Mouse (Mus musculus) CH12.LX (cell line): ENCODE measurements around the gene Caln1. TPM values are rescaled to one million over a fixed set of nuclear protein-coding genes. Genes with fewer than 3 reads are reported as not detected.
A peak's percentile ranks its signal among the peaks of the same experiment; 100 is the strongest.

ENCODE experiments used
- DNase-seq: peaks from one replicate; pipeline ENCODE4 v3.0.0-alpha.2; 2013; ENCODE audit errors: extremely low read depth
- H3K27ac ChIP-seq: 2 replicates; pipeline ENCODE4 v1.5.1; 2012; ENCODE audit warnings: low read depth, mild to moderate bottlenecking, control low read depth, moderate library complexity; ENCODE audit not compliant: insufficient read depth
- H3K27me3 ChIP-seq: replicated peaks from 2 replicates; pipeline ENCODE3; 2012; ENCODE audit warnings: inconsistent platforms
- H3K36me3 ChIP-seq, 2 experiments: replicated peaks in 1 of 2; 2 replicates each; pipeline versions ENCODE3 to v1.6.1; 2012; ENCODE audit warnings: inconsistent platforms in 1 of 2, low read length in 1 of 2, mild to moderate bottlenecking in 1 of 2, mixed read lengths in 1 of 2, moderate library complexity in 1 of 2; ENCODE audit not compliant: control insufficient read depth in 1 of 2, insufficient read depth in 1 of 2
- H3K4me1 ChIP-seq, 2 experiments: 2 replicates each; pipeline ENCODE4 v1.6.1; 2012; ENCODE audit warnings: inconsistent platforms in 1 of 2, moderate library complexity in 1 of 2; ENCODE audit not compliant: insufficient read depth in 2 of 2, control insufficient read depth in 1 of 2
- H3K4me2 ChIP-seq: 2 replicates; pipeline ENCODE4 v1.6.1; 2012; ENCODE audit warnings: low read depth, mild to moderate bottlenecking, control low read depth; ENCODE audit not compliant: poor library complexity, insufficient read depth, severe bottlenecking
- H3K4me3 ChIP-seq, 3 experiments: fragments of 150-350 bp in 1 of 3; sonication (generic) in 1 of 3; replicated peaks in 1 of 3; 2 replicates each; pipeline versions ENCODE3 to v1.5.1; 2011 to 2012; ENCODE audit warnings: low read depth in 2 of 3, low read length in 2 of 3, mild to moderate bottlenecking in 2 of 3, moderate library complexity in 2 of 3, control low read depth in 1 of 3, improper control_type of control experiment in 1 of 3, inconsistent platforms in 1 of 3, mixed read lengths in 1 of 3; ENCODE audit not compliant: poor library complexity in 1 of 3
- H3K79me2 ChIP-seq: replicated peaks from 2 replicates; pipeline ENCODE4 v1.6.1; 2012; ENCODE audit warnings: mild to moderate bottlenecking, moderate library complexity; ENCODE audit not compliant: control insufficient read depth, poor library complexity, insufficient read depth, severe bottlenecking; ENCODE audit errors: extremely low read depth
- H3K9ac ChIP-seq: 2 replicates; pipeline ENCODE4 v1.6.1; 2012; ENCODE audit warnings: low read depth, mild to moderate bottlenecking, control low read depth, moderate library complexity; ENCODE audit not compliant: insufficient read depth
- H3K9me3 ChIP-seq: replicated peaks from 2 replicates; pipeline ENCODE3; 2012; ENCODE audit warnings: low read length, inconsistent platforms, mixed read lengths
- CTCF ChIP-seq, 2 experiments: IDR thresholded peaks in 1 of 2; conservative IDR thresholded peaks in 1 of 2; 2 replicates each; pipeline ENCODE4 v1.5.1; 2011 to 2012; ENCODE audit warnings: low read depth in 2 of 2, low read length in 2 of 2, improper control_type of control experiment in 1 of 2, inconsistent platforms in 1 of 2, mild to moderate bottlenecking in 1 of 2, moderate library complexity in 1 of 2
- E2F4 ChIP-seq: IDR thresholded peaks from 2 replicates; pipeline ENCODE4 v1.6.1; 2011; ENCODE audit warnings: low read depth, low read length, improper control_type of control experiment; ENCODE audit not compliant: insufficient replicate concordance
- ELF1 ChIP-seq: IDR thresholded peaks from 2 replicates; pipeline ENCODE4 v1.6.1; 2014; ENCODE audit warnings: low read depth, mild to moderate bottlenecking, inconsistent platforms, low read length, improper control_type of control experiment
- ETS1 ChIP-seq: conservative IDR thresholded peaks from 2 replicates; pipeline ENCODE4 v1.6.1; 2012; ENCODE audit warnings: low read depth, mild to moderate bottlenecking, inconsistent platforms, low read length, improper control_type of control experiment, moderate library complexity
- JUND ChIP-seq: conservative IDR thresholded peaks from 2 replicates; pipeline ENCODE4 v1.6.1; 2011; ENCODE audit warnings: low read depth, low read length, improper control_type of control experiment
- KAT2A ChIP-seq: IDR thresholded peaks from 2 replicates; pipeline ENCODE4 v1.6.1; 2012; ENCODE audit warnings: low read length, improper control_type of control experiment, inconsistent platforms; ENCODE audit not compliant: insufficient replicate concordance
- NRF1 ChIP-seq: IDR thresholded peaks from 2 replicates; pipeline ENCODE4 v1.6.1; 2014; ENCODE audit warnings: low read depth, mild to moderate bottlenecking, inconsistent platforms, low read length, improper control_type of control experiment, moderate library complexity
- POLR2A ChIP-seq: IDR thresholded peaks from 2 replicates; pipeline ENCODE4 v1.6.1; 2011; ENCODE audit warnings: low read depth, mild to moderate bottlenecking, improper control_type of control experiment, low read length
- POLR2AphosphoS2 ChIP-seq: IDR thresholded peaks from 2 replicates; pipeline ENCODE4 v1.6.1; 2011; ENCODE audit warnings: low read depth, low read length, improper control_type of control experiment
- RAD21 ChIP-seq: IDR thresholded peaks from 2 replicates; pipeline ENCODE4 v1.6.1; 2011; ENCODE audit warnings: low read depth, mild to moderate bottlenecking, low read length, improper control_type of control experiment, moderate library complexity
- SIN3A ChIP-seq: IDR thresholded peaks from 2 replicates; pipeline ENCODE4 v1.6.1; 2012; ENCODE audit warnings: low read length, improper control_type of control experiment, inconsistent platforms
- SMC3 ChIP-seq: IDR thresholded peaks from 2 replicates; pipeline ENCODE4 v1.6.1; 2011; ENCODE audit warnings: low read depth, low read length, improper control_type of control experiment
- USF2 ChIP-seq: conservative IDR thresholded peaks from 2 replicates; pipeline ENCODE4 v1.6.1; 2011; ENCODE audit warnings: low read depth, low read length, improper control_type of control experiment
- ZC3H11A ChIP-seq: IDR thresholded peaks from 2 replicates; pipeline ENCODE4 v1.6.1; 2012; ENCODE audit warnings: low read depth, mild to moderate bottlenecking, inconsistent platforms, low read length, improper control_type of control experiment
- ZMIZ1 ChIP-seq: IDR thresholded peaks from 2 replicates; pipeline ENCODE4 v1.6.1; 2012; ENCODE audit warnings: low read depth, mild to moderate bottlenecking, inconsistent platforms, low read length, improper control_type of control experiment
- dilution Hi-C: fragments of 300-500 bp; cut with MboI; formaldehyde crosslinking; loops from 2 replicates; pipeline ENCODE4 v1.14.3; 2020; ENCODE audit warnings: low sequenced_read_pairs; ENCODE audit not compliant: extremely low pct_unique_long_range_greater_than_20kb, extremely low pct_ligation_motif_present
- in situ Hi-C: fragments of 300-500 bp; cut with MboI; formaldehyde crosslinking; loops from 3 replicates; pipeline ENCODE4 v1.14.3; 2019; ENCODE audit warnings: low sequenced_read_pairs, low pct_ligation_motif_present, low pct_unique_long_range_greater_than_20kb, mixed read lengths
- polyA plus RNA-seq: library from polyadenylated mRNA; unstranded; fragments of >175 nt; gene quantifications from 2 replicates; pipeline ENCODE4 v1.2.1, GENCODE M21; 2012; ENCODE audit warnings: low read depth; ENCODE audit not compliant: insufficient read length
- total RNA-seq, 2 experiments: library from RNA; depleted of rRNA; stranded (reverse); fragments of 300-350 nt in 1 of 2; fragments of >200 nt in 1 of 2; gene quantifications; 2 replicates each; pipeline ENCODE4 v1.2.3; 2012 to 2014

The Caln1 gene
- total and polyA plus RNA-seq, 3 experiments: under 0.01 TPM; not detected in 2

DNA sequence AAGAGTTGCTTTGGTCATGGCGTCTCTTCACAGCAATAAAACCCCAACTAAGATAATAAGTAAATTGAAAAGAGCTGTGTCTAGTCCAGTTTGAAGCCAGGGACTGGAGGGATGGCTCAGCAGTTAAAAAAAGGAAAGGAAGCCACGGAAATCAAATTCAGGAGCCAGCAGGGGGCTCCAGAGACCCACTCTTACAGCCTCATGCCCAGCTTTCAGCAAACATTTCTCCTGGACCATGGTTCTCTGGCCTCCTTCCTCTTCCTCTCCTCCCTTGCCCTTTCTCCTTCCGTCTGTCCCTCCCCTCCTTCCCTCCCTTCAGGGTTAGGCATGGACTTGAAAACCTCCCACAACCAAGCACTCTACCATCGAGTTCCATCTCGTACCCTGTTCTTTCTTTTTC, 493.0 kb downstream of the Caln1 start:
- in situ Hi-C loops: loop anchor here (25.0 kb wide), 2 partner anchors 350 to 575 kb away; no protein-coding TSS in a partner anchor
- no peak overlapping the region for H3K27ac ChIP-seq
- DNase-seq: peak; percentile 34
- peaks cover 31% of the 10 kb centered on the region for H3K9me3 ChIP-seq
- TF ChIP-seq USF2 (no peak), SIN3A (no peak), KAT2A (no peak), NRF1 (no peak), POLR2AphosphoS2 (no peak), CTCF (conservative IDR thresholded peaks at IDR 0.05 in 1 of 2, IDR thresholded peaks at IDR 0.05 in 1 of 2; ENCODE audit: low read depth in 2 of 2, low read length in 2 of 2) (peak in 1 of 2 experiments; percentile 59; a peak in 2 of 4 replicates), SMC3 (peak; percentile 34; the same call in 1 of the 2 replicates), ZC3H11A (no peak), RAD21 (peak; percentile 56), ETS1 (no peak), JUND (no peak), ELF1 (no peak), E2F4 (no peak), ZMIZ1 (no peak)
- H3K4me1 ChIP-seq: peaks cover 3 to 11% of the 10 kb centered on the region in 2 experiments; a peak in 1 of 4 replicates
- H3K79me2 ChIP-seq: no peaks in the 10 kb centered on the region
- no peaks in the 10 kb centered on the region for H3K27me3 ChIP-seq
- H3K36me3 ChIP-seq: peaks cover 0 to 7% of the 10 kb centered on the region in 2 experiments
- dilution Hi-C loops: no loop called here
- H3K9ac ChIP-seq: no peak overlapping the region
- no peak overlapping the region for H3K4me2 ChIP-seq
- H3K4me3 ChIP-seq: peak overlapping the region in 2 of 3 experiments; percentile 47 to 68

DNA sequence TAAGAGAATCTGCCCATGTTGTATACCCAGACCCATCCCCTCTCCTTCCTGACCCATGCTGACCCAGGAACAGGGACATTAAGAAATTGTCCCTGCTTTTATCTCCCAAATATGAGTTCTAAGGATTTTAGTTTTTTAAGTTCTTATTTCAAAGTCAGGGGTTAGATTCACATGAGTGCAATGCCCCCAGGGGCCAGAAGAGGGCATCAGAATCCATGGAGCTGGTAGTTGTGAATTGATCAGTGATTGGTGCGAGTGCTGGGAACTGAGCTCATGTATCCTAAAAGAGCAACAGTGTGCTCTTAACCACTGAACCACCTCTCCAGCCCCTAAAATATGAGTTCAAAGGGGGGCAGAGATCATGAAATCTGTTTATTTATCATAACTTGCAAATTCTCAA, 500.6 kb downstream of the Caln1 start:
- Histone ChIP-seq H3K79me2 (no peaks in the 10 kb centered on the region), H3K9ac (no peak overlapping the region), H3K4me1 (no peaks in the 10 kb centered on the region), H3K9me3 (peaks cover 50% of the 10 kb centered on the region), H3K27me3 (no peaks in the 10 kb centered on the region), H3K4me3 (no peak overlapping the region), H3K36me3 (peaks cover 0 to 39% of the 10 kb centered on the region in 2 experiments), H3K4me2 (no peak overlapping the region), H3K27ac (no peak overlapping the region)
- no peak for TF ChIP-seq POLR2A
- peak in 1 of 2 experiments; percentile 36; a peak in 2 of 4 replicates for TF ChIP-seq CTCF (conservative IDR thresholded peaks at IDR 0.05 in 1 of 2, IDR thresholded peaks at IDR 0.05 in 1 of 2; ENCODE audit: low read depth in 2 of 2, low read length in 2 of 2)
- no peak for TF ChIP-seq USF2
- in situ Hi-C loops: loop anchor here (25.0 kb wide), 2 partner anchors 358 to 567 kb away; no protein-coding TSS in a partner anchor
- dilution Hi-C loops: no loop called here
- no peak for DNase-seq
